Mouse (Mus musculus) thymus, postnatal 4 days (tissue): ENCODE results near the gene Ndufc2.
"Not testable (repeated sequence)": the region's sequence is repeated elsewhere in the genome, so short reads cannot be mapped to it uniquely, and the experiment has no call there.

Experiments used
- DNase-seq: peaks from one replicate; pipeline ENCODE4 v3.0.0; 2021

Gene Ndufc2

GRCm38 (mm10) chr7:97427778-97428420 is 28.1 kb downstream of the Ndufc2 start:
- no peak for DNase-seq

- DNase-seq, result no peak
Measured at GRCm38 (mm10) chr7:97429705-97430104, 29.9 kb downstream of the Ndufc2 start.

- DNase-seq, result not testable (repeated sequence)
Measured at GRCm38 (mm10) chr7:97433517-97433916, 33.7 kb downstream of the Ndufc2 start.

DNA sequence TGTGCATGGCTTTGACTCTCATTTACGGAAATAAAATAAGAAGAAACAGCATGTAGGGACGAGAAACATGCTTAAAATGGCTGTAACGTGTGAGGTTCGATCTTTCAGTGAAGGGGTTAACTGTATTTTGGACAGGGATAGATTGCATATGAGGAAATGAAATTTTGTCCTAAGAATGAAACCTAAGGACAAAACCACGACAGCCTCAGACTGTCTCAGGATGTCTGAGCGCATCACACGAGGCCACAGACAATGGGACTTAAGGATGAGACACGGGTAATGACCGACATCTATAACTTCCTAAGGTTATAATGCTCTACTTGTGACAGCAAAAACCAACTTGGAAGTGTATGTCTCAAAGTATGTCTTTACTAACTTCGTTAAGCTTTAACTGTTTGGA is 34.7 kb downstream of the Ndufc2 start:
- DNase-seq, result no peak

DNA sequence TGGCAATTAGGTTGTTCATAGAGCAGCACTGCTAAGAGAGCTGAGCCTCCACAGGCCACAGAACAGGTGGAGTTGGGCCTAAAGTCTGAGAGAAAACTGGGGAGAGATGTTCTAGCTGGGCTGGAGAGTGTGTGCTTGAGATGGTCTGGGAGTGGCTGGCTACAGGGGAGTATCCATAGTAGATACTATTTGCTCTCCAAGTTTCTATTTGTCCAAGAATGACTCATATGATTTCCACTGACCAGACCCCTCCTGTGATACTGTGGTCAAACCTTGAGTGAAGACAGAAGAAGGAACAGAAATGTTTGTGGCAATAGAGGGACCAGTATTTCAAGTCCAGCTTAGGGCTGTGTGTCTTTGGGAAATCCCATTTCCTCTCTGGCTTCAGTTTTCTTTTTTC is 39.2 kb downstream of the Ndufc2 start:
- DNase-seq, result no peak

- DNase-seq, result peak; percentile 43
Measured at GRCm38 (mm10) chr7:97446171-97446925, 46.5 kb downstream of the Ndufc2 start.

GRCm38 (mm10) chr7:97447050-97447531 is 47.3 kb downstream of the Ndufc2 start:
- DNase-seq, result peak; percentile 17

GRCm38 (mm10) chr7:97451023-97451422 is 51.2 kb downstream of the Ndufc2 start, which contains the start of gene Kctd14:
TSS of gene Kctd14 (plus strand) at chr7:97451323.
- not testable (repeated sequence) for DNase-seq

- DNase-seq, result peak; percentile 13
Measured at GRCm38 (mm10) chr7:97452196-97452595, 52.4 kb downstream of the Ndufc2 start.

- DNase-seq, result peak; percentile 43
Measured at GRCm38 (mm10) chr7:97453141-97453921, 53.5 kb downstream of the Ndufc2 start.

DNA sequence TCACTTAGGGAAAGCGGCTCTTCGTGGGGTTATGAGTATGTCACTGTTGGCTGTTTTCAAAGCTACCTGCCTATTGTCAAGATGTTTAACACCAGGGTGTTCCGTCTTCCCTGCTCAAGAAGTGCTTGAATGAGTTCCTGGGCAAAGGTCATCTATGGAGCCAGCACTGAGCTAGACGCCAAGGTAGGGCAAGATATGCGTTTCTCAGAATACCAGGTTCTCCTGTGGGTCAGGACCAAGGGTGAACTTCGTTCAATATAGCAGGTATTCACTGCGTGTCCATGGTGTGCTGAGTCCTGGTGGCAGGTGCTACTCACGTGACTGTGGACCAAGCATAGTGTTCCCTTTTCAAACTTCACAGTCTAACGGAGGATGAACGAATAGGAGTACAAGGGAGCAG is 55.0 kb downstream of the Ndufc2 start:
- no peak for DNase-seq

GRCm38 (mm10) chr7:97455577-97455976 is 55.8 kb downstream of the Ndufc2 start:
- DNase-seq, result no peak
